Mouse (Mus musculus): ENCODE measurements around the gene Dennd4b.

GRCm38 (mm10) chr3:90241251-90241650 is 23.7 kb upstream of the Dennd4b start:
- TF ChIP-seq CTCF (IDR thresholded peaks at IDR 0.05; ENCODE audit: low read depth, low read length) = no peak
- TF ChIP-seq POLR2A (IDR thresholded peaks at IDR 0.05; ENCODE audit: extremely low read depth, insufficient read depth, low read length) = no peak
